23 mouse cellular contexts compared by ENCODE assay signal in the genomic region with DNA sequence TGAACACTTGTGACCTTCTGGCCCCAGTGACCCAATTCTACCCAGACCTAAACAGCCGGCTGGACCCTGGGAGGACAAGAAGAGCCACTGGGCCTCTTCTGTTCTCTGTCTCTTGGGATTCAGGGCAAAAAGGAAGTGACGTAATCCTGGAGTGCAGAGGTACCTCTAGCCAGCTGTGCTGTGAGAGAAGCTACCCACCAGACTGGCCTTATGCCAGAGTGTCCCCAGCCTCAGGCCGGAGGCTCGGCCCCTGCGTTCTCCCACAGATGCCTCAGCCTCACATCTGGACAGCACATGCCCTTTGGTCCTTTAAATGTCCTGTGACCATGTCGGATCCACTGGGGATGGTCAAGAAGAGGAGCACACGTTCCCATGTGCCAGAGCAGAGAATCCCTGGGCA. TPM values are rescaled to one million over a fixed set of nuclear protein-coding genes. Genes with fewer than 3 reads are reported as not detected.
A peak's percentile ranks its signal among the peaks of the same experiment; 100 is the strongest.
DNase-seq lines count a peak whose midpoint lies in the region; ATAC-seq and TF ChIP-seq lines count a peak whose summit lies in the region.
"Had no signal": no experiment of that assay in that cellular context is flagged by ENCODE, and none has a peak within 500 bp of the region (broad histone marks: within the 10 kb centered on the region; RNA-seq: fewer than 3 reads in every experiment).

No protein-coding gene starts in this region.

- DNase-seq in lung, postnatal 0 days (ENCODE audit: low spot score) = peak; percentile 32
- DNase-seq in lung, adult 2 months = no peak
- DNase-seq in 3T3-L1 (ENCODE audit: low read depth, low spot score) (peak; percentile 9), MN1 (ENCODE audit: low spot score) (peak; percentile 58)
- no peak for DNase-seq in limb, embryonic 10.5 days (ENCODE audit: low spot score)
- DNase-seq in urinary bladder, postnatal 10 days (ENCODE audit: low spot score) = no peak
- no peak for DNase-seq in ovary, postnatal 10 days (ENCODE audit: low spot score)
- DNase-seq: adrenal gland, postnatal 10 days; B cell, adult 2 months; cerebellum, adult 11-12 months; cerebellum, adult 9-10 months; cerebellum, postnatal 25 days; gastrocnemius, postnatal 10 days; heart, adult 18-20 months had no signal

- H3K27ac ChIP-seq in lung, postnatal 0 days (ENCODE audit: low read length) = no peak overlapping the region
- H3K27ac ChIP-seq in limb, embryonic 10.5 days = peak overlapping the region; percentile 67
- no peak overlapping the region for H3K27ac ChIP-seq in forebrain, embryonic 12.5 days
- H3K27ac ChIP-seq: embryonic facial prominence, embryonic 13.5 days; forebrain, embryonic 15.5 days; heart, embryonic 10.5 days; heart, embryonic 15.5 days; hindbrain, embryonic 10.5 days; hindbrain, embryonic 15.5 days had no signal

- no peak overlapping the region for H3K4me3 ChIP-seq in lung, postnatal 0 days (ENCODE audit: low read depth, low read length)
- H3K4me3 ChIP-seq in lung, adult 2 months (replicated peaks; ENCODE audit: extremely low read depth, low read depth, low read length) = no peak overlapping the region
- H3K4me3 ChIP-seq in limb, embryonic 10.5 days = no peak overlapping the region
- no peak overlapping the region for H3K4me3 ChIP-seq in forebrain, embryonic 12.5 days (replicated peaks)
- H3K4me3 ChIP-seq: embryonic facial prominence, embryonic 13.5 days; forebrain, embryonic 15.5 days; heart, embryonic 10.5 days; heart, embryonic 15.5 days; hindbrain, embryonic 10.5 days; hindbrain, embryonic 15.5 days had no signal

- no peaks in the 10 kb centered on the region for H3K4me1 ChIP-seq in lung, postnatal 0 days (ENCODE audit: insufficient read depth, low read depth, low read length)
- no peaks in the 10 kb centered on the region for H3K4me1 ChIP-seq in lung, adult 2 months (ENCODE audit: control insufficient read depth, insufficient read depth, low read length)
- H3K4me1 ChIP-seq in limb, embryonic 10.5 days = peaks cover 90% of the 10 kb centered on the region
- H3K4me1 ChIP-seq in forebrain, embryonic 12.5 days = no peaks in the 10 kb centered on the region; the same call in 1 of the 2 replicates
- H3K4me1 ChIP-seq: hindbrain, embryonic 15.5 days had no signal

- no peak overlapping the region for H3K9ac ChIP-seq in lung, postnatal 0 days (replicated peaks; ENCODE audit: low read depth)
- no peak overlapping the region for H3K9ac ChIP-seq in forebrain, embryonic 12.5 days
- H3K9ac ChIP-seq: embryonic facial prominence, embryonic 13.5 days; forebrain, embryonic 15.5 days; heart, embryonic 15.5 days; hindbrain, embryonic 15.5 days had no signal

- WGBS in lung, postnatal 0 days = 36% methylated on average over 6 of the region's 7 CpGs
- 48% methylated on average over 7 of the region's 7 CpGs for WGBS in lung, adult 2 months
- WGBS in limb, embryonic 10.5 days = 21% methylated on average over 7 of the region's 7 CpGs
- WGBS in forebrain, embryonic 12.5 days = 76% methylated on average over 7 of the region's 7 CpGs

- no peak for ATAC-seq in lung, postnatal 0 days
- no peak for ATAC-seq in forebrain, embryonic 12.5 days (ENCODE audit: low FRiP score)
- ATAC-seq: CD4-positive, CD25-positive, alpha-beta regulatory T cell, adult 4 months; forebrain, embryonic 15.5 days had no signal

- no peaks in the 10 kb centered on the region for H3K9me3 ChIP-seq in lung, postnatal 0 days (ENCODE audit: low read length)
- H3K9me3 ChIP-seq in limb, embryonic 10.5 days (replicated peaks) = no peaks in the 10 kb centered on the region
- H3K9me3 ChIP-seq in forebrain, embryonic 12.5 days = no peaks in the 10 kb centered on the region
- H3K9me3 ChIP-seq: embryonic facial prominence, embryonic 13.5 days; forebrain, embryonic 15.5 days; heart, embryonic 10.5 days; heart, embryonic 15.5 days; hindbrain, embryonic 10.5 days; hindbrain, embryonic 15.5 days had no signal

- no peaks in the 10 kb centered on the region for H3K36me3 ChIP-seq in lung, postnatal 0 days (ENCODE audit: insufficient read depth, low read length)
- H3K36me3 ChIP-seq in limb, embryonic 10.5 days = peaks cover 22% of the 10 kb centered on the region
- no peaks in the 10 kb centered on the region for H3K36me3 ChIP-seq in forebrain, embryonic 12.5 days (replicated peaks)
- H3K36me3 ChIP-seq: forebrain, embryonic 15.5 days; G1E; heart, embryonic 15.5 days; hindbrain, embryonic 10.5 days; hindbrain, embryonic 15.5 days had no signal

- no peaks in the 10 kb centered on the region for H3K27me3 ChIP-seq in lung, postnatal 0 days (replicated peaks; ENCODE audit: insufficient read depth, low read length)
- no peaks in the 10 kb centered on the region for H3K27me3 ChIP-seq in limb, embryonic 10.5 days (ENCODE audit: low read depth, poor library complexity, severe bottlenecking)
- no peaks in the 10 kb centered on the region for H3K27me3 ChIP-seq in forebrain, embryonic 12.5 days
- H3K27me3 ChIP-seq: embryonic facial prominence, embryonic 13.5 days; forebrain, embryonic 15.5 days; heart, embryonic 15.5 days; hindbrain, embryonic 15.5 days had no signal

- TF ChIP-seq POLR2A in lung, adult 2 months (IDR thresholded peaks at IDR 0.05; ENCODE audit: borderline replicate concordance, extremely low read depth, low read depth, low read length) = no peak

- no peak overlapping the region for H3K4me2 ChIP-seq in lung, postnatal 0 days (replicated peaks; ENCODE audit: low read depth, low read length)
- no peak overlapping the region for H3K4me2 ChIP-seq in forebrain, embryonic 12.5 days
- H3K4me2 ChIP-seq: embryonic facial prominence, embryonic 13.5 days; forebrain, embryonic 15.5 days; heart, embryonic 15.5 days; hindbrain, embryonic 15.5 days had no signal

- TF ChIP-seq CTCF in lung, postnatal 0 days (IDR thresholded peaks at IDR 0.05) = no peak
- TF ChIP-seq CTCF in lung, adult 2 months (IDR thresholded peaks at IDR 0.05; ENCODE audit: insufficient read depth, low read length) = no peak

- no peak for TF ChIP-seq EP300 in lung, postnatal 0 days (IDR thresholded peaks at IDR 0.05)

RNA-seq across cellular contexts. Expression of a gene that starts 54.3 kb away (rescaled TPM):
- polyA plus RNA-seq in lung, postnatal 0 days (2015; fragmentation: Nextera tagmentation; extraction: Ambion mirVana) = 1.1 and 1.7 TPM in 2 replicates
- 3.2 and 5.3 TPM in 2 replicates for polyA plus RNA-seq in lung, adult 2 months (2012; rRNA removed)
- polyA plus RNA-seq in limb, embryonic 10.5 days (2016; fragmentation: Nextera tagmentation; extraction: Ambion mirVana) = 31.3 and 39.5 TPM in 2 replicates
- 9.5 and 13.2 TPM in 2 replicates for polyA plus RNA-seq in forebrain, embryonic 12.5 days (2016; fragmentation: Nextera tagmentation; extraction: Ambion mirVana)
- polyA plus RNA-seq: G1E had no signal

Comparison
In these comparisons a context has a peak if more than half of its experiments do, and no peak if none do; other contexts are left out.
1. DNase-seq: peak in lung, postnatal 0 days (single experiment), 3T3-L1 (single experiment) and MN1 (single experiment); none in lung, adult 2 months (single experiment), limb, embryonic 10.5 days (single experiment), urinary bladder, postnatal 10 days (single experiment) and ovary, postnatal 10 days (single experiment).